Mouse (Mus musculus): ENCODE data around the gene Cct5.

Gene Cct5

GRCm38 (mm10) chr15:31601646-31602374, at the start of gene Cct5, which contains the start of gene Fam173b:
TSS of gene Cct5 (minus strand) at chr15:31601804.
TSS of gene Fam173b (plus strand) at chr15:31601852.
- peak; percentile 94 to 97 for DNase-seq

GRCm38 (mm10) chr15:31650821-31651220, 49.2 kb upstream of the Cct5 start:
- DNase-seq, result no peak

- DNase-seq, result no peak
Measured at GRCm38 (mm10) chr15:31649691-31650090, 48.1 kb upstream of the Cct5 start.

DNA sequence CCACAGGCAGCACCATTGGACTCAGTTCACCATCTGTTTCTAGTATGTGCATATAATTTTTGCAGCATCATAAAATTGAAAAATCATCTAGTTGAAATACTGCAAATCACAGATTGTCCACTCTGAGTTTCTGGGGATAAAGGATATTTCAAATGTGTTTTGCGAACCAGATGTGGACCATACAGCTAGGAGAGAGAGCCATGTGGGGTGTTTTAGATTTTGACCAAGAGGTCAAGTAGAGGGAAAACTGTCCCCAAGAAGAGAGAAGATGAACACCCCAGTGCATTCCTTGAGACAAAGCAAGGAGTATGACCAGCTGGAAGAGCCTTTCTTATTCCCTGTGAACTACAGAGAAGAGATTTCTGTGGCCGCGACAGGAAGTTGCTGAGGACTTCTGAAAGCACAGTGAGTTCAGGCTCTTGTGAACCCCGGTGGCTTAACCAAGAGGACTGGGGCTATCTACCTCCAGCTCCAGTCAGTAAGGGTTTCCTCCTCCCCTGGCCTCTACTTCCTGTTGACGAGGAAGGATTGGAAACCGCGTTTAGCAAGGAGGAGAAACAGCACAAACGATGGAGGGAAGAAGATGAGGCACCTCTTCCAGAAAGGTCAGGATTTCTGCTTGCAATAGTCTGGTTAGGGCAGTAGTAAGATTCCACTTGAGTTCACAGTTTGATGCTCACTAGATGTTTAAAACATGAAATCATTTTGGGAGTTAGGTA, 46.4 kb upstream of the Cct5 start:
- DNase-seq, result no peak

GRCm38 (mm10) chr15:31647225-31647624, 45.6 kb upstream of the Cct5 start:
- no peak for DNase-seq

GRCm38 (mm10) chr15:31636091-31636595, 34.5 kb upstream of the Cct5 start:
- DNase-seq, result no peak

DNA sequence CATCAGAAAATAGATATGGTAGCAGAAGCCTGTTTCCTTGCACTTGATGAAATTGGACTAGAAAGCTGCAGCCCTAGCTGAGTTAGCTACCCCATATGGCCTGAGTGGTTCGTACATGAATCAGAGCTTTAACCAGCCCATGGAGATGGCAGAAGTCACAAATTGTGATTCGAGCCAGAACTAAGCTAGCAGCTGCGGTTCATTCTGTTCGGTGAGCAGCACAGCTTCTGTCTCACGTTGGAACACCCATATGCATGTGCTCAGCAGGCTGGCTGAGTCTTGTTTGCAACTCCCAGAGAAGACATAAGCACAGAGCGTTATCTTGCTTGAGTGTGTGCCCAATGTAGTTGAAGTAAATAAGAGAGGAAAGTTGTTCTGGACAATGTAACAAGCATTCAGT, 33.0 kb upstream of the Cct5 start:
- no peak for DNase-seq

DNA sequence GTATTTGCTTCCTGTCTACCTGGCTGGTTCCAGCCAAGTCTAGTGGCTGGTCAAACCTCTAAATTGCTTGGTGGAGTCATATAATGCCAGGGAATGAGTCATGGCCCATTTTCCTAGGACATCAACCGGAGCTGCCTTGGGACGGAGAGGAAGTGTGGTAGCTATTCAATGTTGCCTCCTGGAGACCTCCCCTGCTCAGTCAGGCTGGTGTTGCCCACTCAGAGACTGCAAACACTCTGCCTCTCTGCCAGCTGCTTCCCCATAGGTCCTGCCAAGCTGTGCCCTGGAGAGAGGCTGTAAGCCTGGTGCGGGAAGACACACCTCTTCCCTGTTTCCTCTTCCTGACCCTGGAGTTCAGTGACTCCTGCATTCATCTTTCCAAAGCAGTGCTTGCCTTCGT, 30.9 kb upstream of the Cct5 start:
- no peak for DNase-seq

GRCm38 (mm10) chr15:31631396-31631858, 29.8 kb upstream of the Cct5 start:
- DNase-seq, result no peak

GRCm38 (mm10) chr15:31629556-31629955, 28.0 kb upstream of the Cct5 start:
- DNase-seq, result no peak

DNA sequence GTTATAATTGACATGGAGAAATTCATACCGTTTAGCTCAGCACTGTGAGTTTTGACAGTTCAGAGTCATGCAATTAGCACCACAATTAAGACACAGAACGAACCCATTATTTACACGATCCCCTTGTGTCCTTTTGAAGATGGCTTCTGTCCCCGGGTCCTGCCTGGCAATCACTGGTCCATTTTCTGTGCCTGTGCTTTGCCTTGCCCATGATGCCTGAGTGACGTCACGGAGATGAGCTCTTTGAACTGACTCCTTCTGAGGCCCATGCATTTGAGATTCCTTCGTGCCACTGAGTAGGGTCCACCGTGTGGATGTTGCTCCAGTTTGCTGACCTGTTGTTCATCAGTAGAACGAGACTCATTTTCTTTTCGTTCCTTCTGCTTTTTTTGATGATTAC, 26.6 kb upstream of the Cct5 start:
- no peak for DNase-seq

DNA sequence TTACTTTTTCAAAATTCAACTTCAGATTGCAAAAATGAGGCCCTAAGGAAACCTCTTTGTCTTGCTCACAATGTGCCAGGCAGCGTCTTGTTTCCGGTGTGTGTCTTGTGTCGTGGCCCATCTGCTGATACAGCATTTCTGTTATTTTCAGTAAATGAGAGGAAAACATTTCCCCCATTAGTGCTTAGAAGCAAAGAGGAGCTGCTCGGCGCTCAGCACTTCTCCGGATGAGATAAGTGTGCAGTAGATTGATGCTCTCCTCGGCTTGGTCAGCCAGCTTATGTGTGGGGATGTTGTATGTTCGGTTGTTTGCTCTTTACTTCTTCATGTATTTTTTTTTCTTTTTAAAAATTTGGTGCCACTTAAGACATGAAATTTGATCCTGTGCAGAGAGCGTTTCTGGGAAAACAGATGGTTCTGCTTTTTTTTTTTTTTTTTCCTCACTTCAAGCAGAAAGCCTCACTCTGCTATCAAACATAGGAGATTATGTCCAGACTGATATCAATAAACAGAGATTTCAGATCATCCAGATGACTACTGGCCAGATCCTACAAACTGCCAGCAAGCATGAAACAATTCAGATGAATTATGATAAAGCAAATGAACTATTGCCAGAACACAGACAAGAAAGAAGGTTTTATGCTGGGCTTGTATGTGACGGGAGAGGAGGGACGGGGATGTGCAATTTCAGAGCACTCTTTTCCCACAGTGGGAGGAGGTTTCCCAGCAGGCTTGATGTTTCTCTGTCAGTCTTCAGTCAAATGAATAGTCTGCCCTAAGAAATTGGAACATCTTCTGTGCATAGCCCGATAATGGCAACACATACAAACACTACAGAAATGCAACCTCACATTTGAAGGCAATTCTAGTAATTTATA, 25.9 kb upstream of the Cct5 start:
- DNase-seq, result no peak

GRCm38 (mm10) chr15:31619521-31619920, 17.9 kb upstream of the Cct5 start:
- DNase-seq, result no peak

- DNase-seq, result no peak
Measured at GRCm38 (mm10) chr15:31617261-31617660, 15.7 kb upstream of the Cct5 start.

- no peak for DNase-seq
Measured at GRCm38 (mm10) chr15:31614666-31615065, 13.1 kb upstream of the Cct5 start.

DNA sequence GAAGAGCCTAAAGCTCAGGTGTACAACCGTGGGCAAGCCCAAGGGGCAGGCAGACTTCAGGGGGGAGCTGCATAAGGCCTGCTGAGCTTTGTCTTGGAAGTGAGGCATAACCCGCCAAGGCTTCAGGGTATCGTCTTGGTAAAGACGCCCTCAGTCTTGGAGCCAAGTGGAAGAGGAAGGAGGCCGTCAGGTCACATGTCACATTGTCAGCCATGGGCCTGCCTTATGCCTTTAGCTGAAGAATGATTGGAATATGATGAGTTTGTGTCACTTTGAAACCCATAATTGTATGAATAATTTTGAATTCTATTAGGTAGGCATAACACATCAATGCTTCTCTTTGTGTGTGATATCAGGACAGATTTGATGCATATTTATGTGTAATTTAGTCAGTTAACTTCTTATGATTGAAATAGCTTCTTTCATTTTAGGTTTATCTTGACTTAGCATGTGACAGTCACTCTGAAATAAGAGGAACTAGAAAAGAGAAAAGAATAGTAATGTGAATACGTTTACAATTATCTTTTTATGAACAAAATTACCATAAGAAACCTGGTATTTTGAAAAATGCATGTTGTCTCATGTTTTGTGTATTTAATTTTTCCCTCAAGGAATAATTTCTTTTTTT, 12.3 kb upstream of the Cct5 start:
- DNase-seq, result no peak

DNA sequence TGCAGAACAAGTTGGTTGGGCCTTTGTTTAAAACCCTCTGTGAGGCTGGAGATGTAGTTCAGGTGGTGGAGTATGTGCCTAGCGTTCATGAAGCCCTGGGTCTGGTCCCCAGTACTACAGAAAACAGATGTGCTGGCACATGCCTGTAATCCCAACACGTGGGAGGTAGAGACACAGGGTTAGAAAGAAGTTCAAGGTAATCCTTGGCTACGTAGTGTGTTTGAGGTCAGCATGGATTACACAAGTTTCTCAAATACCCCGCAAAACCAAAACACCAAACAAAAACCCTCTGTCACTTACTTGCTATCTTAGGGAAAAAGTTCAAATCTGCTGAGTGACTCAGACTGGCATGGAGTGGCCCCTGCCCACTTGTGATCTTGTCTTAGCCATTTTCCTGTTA, 10.4 kb upstream of the Cct5 start:
- no peak for DNase-seq

GRCm38 (mm10) chr15:31611027-31611426, 9.4 kb upstream of the Cct5 start:
- no peak for DNase-seq

DNA sequence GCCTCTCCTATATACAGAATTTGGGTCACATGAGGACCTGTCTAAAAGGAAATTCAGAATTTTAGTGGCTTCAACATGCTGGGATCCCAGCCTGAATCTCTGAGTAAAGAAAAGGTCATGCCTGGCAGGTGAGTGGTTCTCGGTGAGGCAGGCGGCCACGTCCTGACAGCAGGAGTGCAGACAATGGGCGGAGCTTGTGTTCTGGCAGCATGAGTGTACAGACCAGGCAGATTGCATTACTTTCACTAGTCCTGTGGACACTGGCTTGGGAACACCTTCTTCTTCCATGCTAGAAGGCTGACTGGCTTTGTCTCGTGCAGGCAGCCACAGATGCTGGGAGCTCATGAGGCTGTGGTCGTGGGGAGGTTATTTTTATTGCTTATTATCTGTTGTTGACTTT, 5.2 kb upstream of the Cct5 start:
- peak; percentile 66 to 75 for DNase-seq

GRCm38 (mm10) chr15:31603113-31603512, 1.5 kb upstream of the Cct5 start:
- no peak for DNase-seq

GRCm38 (mm10) chr15:31602426-31602825, 822 bp upstream of the Cct5 start:
- DNase-seq, result peak; percentile 58 to 74

GRCm38 (mm10) chr15:31601279-31601645, 342 bp downstream of the Cct5 start:
- DNase-seq, result no peak

DNA sequence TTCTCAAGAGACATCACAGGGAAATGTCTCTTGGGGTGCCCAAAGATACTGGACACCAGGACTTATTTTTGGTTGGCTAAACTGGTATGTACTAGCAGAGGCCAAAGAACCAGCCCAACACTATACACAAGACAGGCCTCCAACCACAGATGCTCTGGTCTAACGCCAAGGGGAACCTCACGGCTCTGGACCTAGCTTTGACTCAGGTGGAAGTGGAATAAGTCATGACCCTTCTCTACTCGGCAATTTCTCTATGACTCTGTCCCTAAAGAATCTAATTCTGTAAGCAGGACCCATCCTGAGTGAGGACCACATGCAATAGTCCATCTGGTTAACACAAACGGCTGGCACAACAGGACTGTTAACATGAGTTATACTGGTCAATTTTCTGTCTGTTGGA, 1.8 kb downstream of the Cct5 start:
- DNase-seq, result no peak

All from kidney, postnatal 25 days (tissue).